Mouse (Mus musculus) right cerebral cortex, postnatal 10 days (tissue): ENCODE measurements around the gene Vmn1r24.
"Not testable (repeated sequence)": the region's sequence is repeated elsewhere in the genome, so short reads cannot be mapped to it uniquely, and the experiment has no call there.

Experiments
- DNase-seq, 2 experiments: peaks; one replicate each; pipeline ENCODE4 v3.0.0; 2021; ENCODE audit warnings: low spot score in 2 of 2

The Vmn1r24 gene

DNA sequence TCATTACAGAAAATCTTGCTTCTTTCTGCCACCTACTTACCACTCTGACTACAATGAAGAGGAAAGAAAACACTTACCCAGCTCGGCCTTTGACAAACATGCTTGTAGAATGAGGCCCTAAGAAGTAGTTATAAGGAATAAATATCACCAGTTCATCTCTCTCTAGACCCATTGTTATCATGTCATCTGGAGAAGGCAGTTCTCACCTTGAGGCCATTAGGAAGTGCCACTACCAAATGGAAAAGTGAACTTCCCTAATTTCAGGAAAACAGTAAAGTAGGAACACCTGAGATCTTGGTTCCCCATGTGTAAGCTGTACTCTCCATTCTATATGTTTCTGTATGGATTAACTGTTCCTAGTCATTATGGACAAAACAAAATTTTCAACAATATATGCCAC, at the start of gene Vmn1r24:
Gene Vmn1r24, minus strand, starts transcription at position 101 of the 400 bp plus-strand sequence.
- DNase-seq = not testable (repeated sequence)

DNA sequence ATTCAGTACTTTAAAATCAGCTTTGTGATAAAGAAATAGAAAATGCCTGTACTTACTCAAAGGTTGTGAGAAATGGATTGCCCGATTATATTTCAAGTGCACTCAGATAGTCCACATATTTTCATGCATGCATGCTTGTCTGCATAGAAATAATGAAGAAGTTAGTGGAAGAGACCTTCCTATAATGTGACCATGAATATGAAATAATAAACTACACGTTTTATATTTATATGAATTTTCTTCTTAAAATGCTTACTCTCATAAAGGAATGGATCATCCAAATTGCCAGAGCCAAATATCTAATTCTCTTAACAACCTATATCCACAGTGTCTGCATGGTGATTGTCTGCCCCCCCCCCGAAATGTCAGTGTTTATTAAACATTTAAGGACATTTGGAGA, 19.4 kb upstream of the Vmn1r24 start, which contains the start of gene Vmn1r25:
Gene Vmn1r25, minus strand, starts transcription at position 101 of the 400 bp plus-strand sequence.
- no peak for DNase-seq

DNA sequence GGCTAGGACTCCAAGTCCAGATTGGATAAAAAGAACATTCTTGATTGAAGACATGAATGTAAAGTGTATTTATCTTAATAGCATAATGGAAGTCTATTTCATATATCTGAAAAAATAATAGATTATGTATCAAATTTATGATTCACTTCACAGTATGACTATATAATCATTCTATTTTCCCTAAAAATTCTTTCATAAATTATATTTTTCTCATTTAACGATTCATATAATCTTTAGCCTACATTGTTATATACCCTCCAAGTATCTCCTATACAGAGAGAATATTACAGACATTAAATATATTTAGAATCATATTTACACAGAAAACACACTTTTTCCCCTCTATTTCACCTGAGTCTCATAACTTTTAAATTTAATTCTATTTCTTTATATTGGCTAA, 34.6 kb downstream of the Vmn1r24 start, which contains the start of gene Vmn1r23:
Gene Vmn1r23, minus strand, starts transcription at position 101 of the 400 bp plus-strand sequence.
- DNase-seq = no peak

- no peak for DNase-seq
These were observed 53.4 kb downstream of the Vmn1r24 start, which contains the start of gene Vmn1r22 for GRCm38 (mm10) chr6:57907928-57908327. Vmn1r22 (minus strand) TSS chr6:57908028.
